Mouse (Mus musculus) spleen, adult 2 months (tissue): ENCODE measurements around the gene Tmem51. TPM values are rescaled to one million over a fixed set of nuclear protein-coding genes. Genes with fewer than 3 reads are reported as not detected.

Source experiments
- DNase-seq, 2 experiments: peaks; one replicate each; pipeline versions ENCODE4 v3.0.0 to v3.0.0-alpha.2; 2012 to 2021; ENCODE audit warnings: low spot score in 2 of 2, low read depth in 1 of 2
- H3K27ac ChIP-seq: fragments of 200-500 bp; 2 replicates; pipeline ENCODE4 v1.5.1; 2012; ENCODE audit warnings: low read length, inconsistent platforms; ENCODE audit not compliant: insufficient read depth
- H3K27me3 ChIP-seq: fragments of 200-500 bp; 2 replicates; pipeline ENCODE4 v1.6.1; 2012; ENCODE audit warnings: mild to moderate bottlenecking, moderate library complexity, low read length, inconsistent platforms; ENCODE audit not compliant: control insufficient read depth, insufficient read depth
- H3K36me3 ChIP-seq: fragments of 200-500 bp; 2 replicates; pipeline ENCODE4 v1.6.1; 2012; ENCODE audit warnings: mild to moderate bottlenecking, low read length, inconsistent platforms; ENCODE audit not compliant: control insufficient read depth, insufficient read depth
- H3K4me1 ChIP-seq: fragments of 200-500 bp; 2 replicates; pipeline ENCODE4 v1.6.1; 2011; ENCODE audit warnings: inconsistent platforms; ENCODE audit not compliant: control insufficient read depth, insufficient read depth, insufficient read length
- H3K4me3 ChIP-seq: fragments of 200-500 bp; 2 replicates; pipeline ENCODE4 v1.5.1; 2011; ENCODE audit warnings: mild to moderate bottlenecking, inconsistent platforms; ENCODE audit not compliant: insufficient read depth, insufficient read length; ENCODE audit errors: extremely low read depth
- CTCF ChIP-seq: fragments of 200-500 bp; IDR thresholded peaks from 2 replicates; pipeline ENCODE4 v1.5.1; 2011; ENCODE audit warnings: mild to moderate bottlenecking, inconsistent platforms; ENCODE audit not compliant: insufficient read depth, insufficient read length, insufficient replicate concordance; ENCODE audit errors: extremely low read depth
- POLR2A ChIP-seq: fragments of 200-500 bp; IDR thresholded peaks from 2 replicates; pipeline ENCODE4 v1.6.1; 2011; ENCODE audit warnings: low read depth, low read length, inconsistent platforms
- WGBS: fragments of 180-500 bp; shearing (Covaris S2); methylation state at CpG from one replicate; pipeline ENCODE4 v1.1.7; 2018; 5-methylcytosine and 5-hydroxymethylcytosine counted together
- polyA plus RNA-seq: library from polyadenylated mRNA; depleted of rRNA; stranded (reverse); fragments of >200 nt; gene quantifications from 2 replicates; pipeline ENCODE4 v1.2.3, GENCODE M21; 2012

Gene Tmem51
- polyA plus RNA-seq, 1 experiment = 21.0 TPM

- H3K27me3 ChIP-seq = no peaks in the 10 kb centered on the region
- 52% methylated on average over 2 of the region's 2 CpGs for WGBS
- TF ChIP-seq CTCF = no peak
- no peak for TF ChIP-seq POLR2A
Observed at GRCm38 (mm10) chr4:142091100-142091499, 7.0 kb upstream of the Tmem51 start.

GRCm38 (mm10) chr4:142089966-142090365 is 5.9 kb upstream of the Tmem51 start:
- no peaks in the 10 kb centered on the region for H3K36me3 ChIP-seq
- WGBS = 89% methylated on average over 6 of the region's 6 CpGs
- H3K27me3 ChIP-seq = 0 out of 2 replicates have a peak, but pooled peaks cover 2% of the 10 kb centered on the region
- H3K27ac ChIP-seq = no peak overlapping the region
- no peaks in the 10 kb centered on the region; the same call in 1 of the 2 replicates for H3K4me1 ChIP-seq
- no peak for DNase-seq
- TF ChIP-seq POLR2A = no peak
- no peak for TF ChIP-seq CTCF
- no peak overlapping the region for H3K4me3 ChIP-seq

More at GRCm38 (mm10) chr4:142091100-142091499, 7.0 kb upstream of the Tmem51 start:
- DNase-seq = no peak
- Histone ChIP-seq H3K27ac (no peak overlapping the region), H3K4me3 (no peak overlapping the region), H3K4me1 (no peaks in the 10 kb centered on the region; the same call in 1 of the 2 replicates), H3K36me3 (no peaks in the 10 kb centered on the region)

- DNase-seq = no peak
- H3K4me3 ChIP-seq = no peak overlapping the region
- H3K36me3 ChIP-seq = no peaks in the 10 kb centered on the region
- no peak overlapping the region for H3K27ac ChIP-seq
- TF ChIP-seq CTCF (no peak), POLR2A (no peak)
- peaks cover 4% of the 10 kb centered on the region; the same call in 1 of the 2 replicates for H3K27me3 ChIP-seq
- H3K4me1 ChIP-seq = no peaks in the 10 kb centered on the region; the same call in none of the 2 replicates
- 49% methylated on average over 6 of the region's 6 CpGs for WGBS
Observed at GRCm38 (mm10) chr4:142088836-142089235, 4.7 kb upstream of the Tmem51 start.

GRCm38 (mm10) chr4:142088409-142088808 is 4.3 kb upstream of the Tmem51 start:
- H3K4me3 ChIP-seq = no peak overlapping the region
- DNase-seq = no peak
- H3K36me3 ChIP-seq = no peaks in the 10 kb centered on the region
- H3K4me1 ChIP-seq = no peaks in the 10 kb centered on the region; the same call in none of the 2 replicates
- H3K27me3 ChIP-seq = peaks cover 4% of the 10 kb centered on the region; the same call in 1 of the 2 replicates
- H3K27ac ChIP-seq = no peak overlapping the region
- TF ChIP-seq POLR2A = no peak
- TF ChIP-seq CTCF = no peak
- 77% methylated on average over 4 of the region's 4 CpGs for WGBS

GRCm38 (mm10) chr4:142084936-142085563 is 946 bp upstream of the Tmem51 start:
- Histone ChIP-seq H3K36me3 (no peaks in the 10 kb centered on the region), H3K27ac (peak overlapping the region; percentile 76; the same call in 1 of the 2 replicates), H3K27me3 (peaks cover 4% of the 10 kb centered on the region; the same call in 1 of the 2 replicates), H3K4me1 (no peaks in the 10 kb centered on the region; the same call in none of the 2 replicates), H3K4me3 (peak overlapping the region; percentile 58; the same call in 1 of the 2 replicates)
- DNase-seq = no peak
- TF ChIP-seq POLR2A = no peak
- WGBS = 46% methylated on average over 20 of the region's 20 CpGs

GRCm38 (mm10) chr4:142083762-142084130 is 358 bp downstream of the Tmem51 start:
- peak; percentile 41; the same call in 1 of the 2 replicates for TF ChIP-seq CTCF
- no peak for TF ChIP-seq POLR2A
- Histone ChIP-seq H3K4me1 (no peaks in the 10 kb centered on the region; the same call in none of the 2 replicates), H3K36me3 (no peaks in the 10 kb centered on the region), H3K27ac (peak overlapping the region; percentile 76), H3K27me3 (peaks cover 4% of the 10 kb centered on the region; the same call in 1 of the 2 replicates), H3K4me3 (peak overlapping the region; percentile 58; the same call in 1 of the 2 replicates)
- whole genome bisulfite sequencing = 0% methylated on average over 27 of the region's 29 CpGs
- peak in 1 of 2 experiments; percentile 32 for DNase-seq

- WGBS = 51% methylated on average over 6 of the region's 6 CpGs
- Histone ChIP-seq H3K27ac (no peak overlapping the region), H3K36me3 (no peaks in the 10 kb centered on the region), H3K4me3 (peak overlapping the region; percentile 58; the same call in 1 of the 2 replicates), H3K4me1 (no peaks in the 10 kb centered on the region; the same call in none of the 2 replicates), H3K27me3 (peaks cover 4% of the 10 kb centered on the region; the same call in 1 of the 2 replicates)
- TF ChIP-seq CTCF (no peak), POLR2A (no peak)
- DNase-seq = no peak
Observed at GRCm38 (mm10) chr4:142083193-142083592, 911 bp downstream of the Tmem51 start.
